Mouse (Mus musculus) liver, embryonic 11.5 days (tissue): ENCODE data around the gene Plcg1. TPM values are rescaled to one million over a fixed set of nuclear protein-coding genes. Genes with fewer than 3 reads are reported as not detected.

ENCODE experiments used
- ATAC-seq: fragments of 200-750 bp; cut with Nextera tagmentation; replicated peaks from 2 replicates; pipeline ENCODE4 v1.8.0; 2017; ENCODE audit warnings: moderate number of reproducible peaks, mild to moderate bottlenecking, moderate TSS enrichment, moderate library complexity; ENCODE audit not compliant: low FRiP score
- DNase-seq: peaks from one replicate; pipeline ENCODE4 v3.0.0-alpha.2; 2017; ENCODE audit warnings: low spot score
- H3K27ac ChIP-seq: fragments of 300-500 bp; sonication (generic); 2 replicates; pipeline ENCODE4 v1.5.1; 2014; ENCODE audit warnings: mild to moderate bottlenecking, low read depth, low read length, control low read depth
- H3K27me3 ChIP-seq: fragments of 300-500 bp; sonication (generic); replicated peaks from 2 replicates; pipeline ENCODE4 v1.6.1; 2014; ENCODE audit warnings: low read length, mixed read lengths; ENCODE audit not compliant: control insufficient read depth, insufficient read depth
- H3K36me3 ChIP-seq: fragments of 300-500 bp; sonication (generic); 2 replicates; pipeline ENCODE4 v1.6.1; 2014; ENCODE audit warnings: mild to moderate bottlenecking, low read length, moderate library complexity, mixed read lengths; ENCODE audit not compliant: control insufficient read depth, insufficient read depth
- H3K4me1 ChIP-seq: fragments of 300-500 bp; sonication (generic); replicated peaks from 2 replicates; pipeline ENCODE4 v1.6.1; 2014; ENCODE audit warnings: low read length, mixed read lengths; ENCODE audit not compliant: control insufficient read depth, insufficient read depth
- H3K4me2 ChIP-seq: fragments of 300-500 bp; sonication (generic); 2 replicates; pipeline ENCODE4 v1.6.1; 2014; ENCODE audit warnings: mild to moderate bottlenecking, control low read depth, moderate library complexity
- H3K4me3 ChIP-seq: fragments of 300-500 bp; sonication (generic); 2 replicates; pipeline ENCODE4 v1.5.1; 2014; ENCODE audit warnings: low read depth, low read length, control low read depth
- H3K9ac ChIP-seq: fragments of 300-500 bp; sonication (generic); 2 replicates; pipeline ENCODE4 v1.6.1; 2014; ENCODE audit warnings: low read depth, low read length, control low read depth
- H3K9me3 ChIP-seq: fragments of 300-500 bp; sonication (generic); 2 replicates; pipeline ENCODE4 v1.6.1; 2016; ENCODE audit warnings: low read length, inconsistent platforms, mixed read lengths; ENCODE audit not compliant: control insufficient read depth
- whole genome bisulfite sequencing: fragments of 180-500 bp; shearing (Covaris S2); extraction: QIAGEN DNeasy Blood & Tissue Kit; methylation state at CpG from one replicate; pipeline ENCODE4 v1.1.7; 2014; 5-methylcytosine and 5-hydroxymethylcytosine counted together
- polyA plus RNA-seq: library from polyadenylated mRNA; unstranded; fragments of >200 nt; fragmentation: Nextera tagmentation; extraction: Ambion mirVana; gene quantifications from 2 replicates; pipeline ENCODE4 v1.2.1, GENCODE M21; 2014

Plcg1 gene
- polyA plus RNA-seq = 22.3 and 27.2 TPM in 2 replicates

GRCm38 (mm10) chr2:160731117-160731838 is at the start of gene Plcg1:
TSS of gene Plcg1 (plus strand) at chr2:160731300.
- DNase-seq (peak; percentile 94), ATAC-seq (peak; percentile 95)
- Histone ChIP-seq H3K4me1 (peaks cover 19% of the 10 kb centered on the region), H3K27me3 (no peaks in the 10 kb centered on the region), H3K4me3 (peak within 1 kb of the TSS; percentile 94), H3K27ac (peak within 1 kb of the TSS; percentile 84), H3K9ac (peak within 1 kb of the TSS; percentile 89), H3K4me2 (peak within 1 kb of the TSS; percentile 89), H3K9me3 (no peaks in the 10 kb centered on the region), H3K36me3 (no peaks in the 10 kb centered on the region)
- WGBS = under 1% methylated on average over 64 of the region's 99 CpGs

GRCm38 (mm10) chr2:160700271-160700670 is 30.8 kb upstream of the Plcg1 start:
- Histone ChIP-seq H3K9ac (no peak overlapping the region), H3K4me1 (no peaks in the 10 kb centered on the region), H3K4me2 (no peak overlapping the region), H3K27ac (no peak overlapping the region), H3K36me3 (peaks cover 13% of the 10 kb centered on the region), H3K4me3 (no peak overlapping the region), H3K9me3 (no peaks in the 10 kb centered on the region), H3K27me3 (no peaks in the 10 kb centered on the region)
- DNase-seq (no peak), ATAC-seq (peak; percentile 47; the same call in 1 of the 2 replicates)
- WGBS = 63% methylated on average over 5 of the region's 5 CpGs

- Histone ChIP-seq H3K27ac (no peak overlapping the region), H3K9ac (no peak overlapping the region), H3K4me1 (no peaks in the 10 kb centered on the region), H3K9me3 (no peaks in the 10 kb centered on the region), H3K36me3 (peaks cover 16% of the 10 kb centered on the region), H3K27me3 (no peaks in the 10 kb centered on the region), H3K4me3 (no peak overlapping the region), H3K4me2 (no peak overlapping the region)
- 77% methylated on average over 3 of the region's 3 CpGs for WGBS
- DNase-seq = no peak
- ATAC-seq = no peak
Observed at GRCm38 (mm10) chr2:160701603-160702002, 29.5 kb upstream of the Plcg1 start.

GRCm38 (mm10) chr2:160702824-160703223 is 28.3 kb upstream of the Plcg1 start:
- H3K36me3 ChIP-seq = peaks cover 18% of the 10 kb centered on the region
- H3K9ac ChIP-seq = no peak overlapping the region
- H3K9me3 ChIP-seq = no peaks in the 10 kb centered on the region
- H3K4me3 ChIP-seq = no peak overlapping the region
- H3K27ac ChIP-seq = no peak overlapping the region
- H3K4me2 ChIP-seq = no peak overlapping the region
- ATAC-seq = no peak
- no peak for DNase-seq
- no peaks in the 10 kb centered on the region for H3K4me1 ChIP-seq
- H3K27me3 ChIP-seq = no peaks in the 10 kb centered on the region

- Histone ChIP-seq H3K4me3 (no peak overlapping the region), H3K9ac (no peak overlapping the region), H3K4me2 (no peak overlapping the region), H3K4me1 (no peaks in the 10 kb centered on the region), H3K36me3 (peaks cover 34% of the 10 kb centered on the region), H3K27me3 (no peaks in the 10 kb centered on the region), H3K27ac (no peak overlapping the region), H3K9me3 (no peaks in the 10 kb centered on the region)
- ATAC-seq (no peak), DNase-seq (no peak)
- 74% methylated on average over 3 of the region's 3 CpGs for WGBS
Observed at GRCm38 (mm10) chr2:160707673-160708072, 23.4 kb upstream of the Plcg1 start.

- Histone ChIP-seq H3K4me3 (no peak overlapping the region), H3K9me3 (no peaks in the 10 kb centered on the region), H3K27me3 (no peaks in the 10 kb centered on the region), H3K4me1 (no peaks in the 10 kb centered on the region), H3K9ac (no peak overlapping the region), H3K27ac (no peak overlapping the region), H3K36me3 (peaks cover 56% of the 10 kb centered on the region), H3K4me2 (no peak overlapping the region)
- ATAC-seq (no peak), DNase-seq (no peak)
- 89% methylated on average over 4 of the region's 4 CpGs for WGBS
Observed at GRCm38 (mm10) chr2:160715463-160716030, 15.6 kb upstream of the Plcg1 start.

GRCm38 (mm10) chr2:160717269-160717668 is 13.8 kb upstream of the Plcg1 start:
- DNase-seq = no peak
- no peaks in the 10 kb centered on the region for H3K9me3 ChIP-seq

GRCm38 (mm10) chr2:160718811-160719210 is 12.3 kb upstream of the Plcg1 start:
- DNase-seq (no peak), ATAC-seq (no peak)
- Histone ChIP-seq H3K9ac (no peak overlapping the region), H3K4me3 (no peak overlapping the region), H3K9me3 (no peaks in the 10 kb centered on the region), H3K4me2 (no peak overlapping the region), H3K27ac (no peak overlapping the region), H3K4me1 (no peaks in the 10 kb centered on the region), H3K36me3 (peaks cover 62% of the 10 kb centered on the region), H3K27me3 (no peaks in the 10 kb centered on the region)
- WGBS = 87% methylated on average over 3 of the region's 3 CpGs

More at GRCm38 (mm10) chr2:160717269-160717668, 13.8 kb upstream of the Plcg1 start:
- ATAC-seq = no peak
- Histone ChIP-seq H3K36me3 (peaks cover 58% of the 10 kb centered on the region), H3K4me2 (no peak overlapping the region), H3K27ac (no peak overlapping the region), H3K27me3 (no peaks in the 10 kb centered on the region), H3K4me1 (no peaks in the 10 kb centered on the region), H3K9ac (no peak overlapping the region), H3K4me3 (no peak overlapping the region)
- WGBS = 73% methylated on average over 5 of the region's 5 CpGs

GRCm38 (mm10) chr2:160722714-160723113 is 8.4 kb upstream of the Plcg1 start:
- no peak overlapping the region for H3K4me3 ChIP-seq
- H3K4me1 ChIP-seq = no peaks in the 10 kb centered on the region
- no peaks in the 10 kb centered on the region for H3K9me3 ChIP-seq
- peaks cover 37% of the 10 kb centered on the region for H3K36me3 ChIP-seq
- no peak for ATAC-seq
- DNase-seq = no peak
- H3K27ac ChIP-seq = no peak overlapping the region
- H3K27me3 ChIP-seq = no peaks in the 10 kb centered on the region
- H3K4me2 ChIP-seq = no peak overlapping the region
- H3K9ac ChIP-seq = no peak overlapping the region
- WGBS = 84% methylated on average over 4 of the region's 4 CpGs
